Mouse (Mus musculus) E14TG2a.4 (cell line): Measurements from ENCODE around the gene Nipal3.

Source experiments
- CTCF ChIP-seq: conservative IDR thresholded peaks from 2 replicates; pipeline ENCODE4 v1.5.1; 2014; ENCODE audit warnings: low read length
- NANOG ChIP-seq: IDR thresholded peaks from 2 replicates; pipeline ENCODE4 v1.6.1; 2014; ENCODE audit warnings: borderline replicate concordance, low read length, mixed read lengths

DNA sequence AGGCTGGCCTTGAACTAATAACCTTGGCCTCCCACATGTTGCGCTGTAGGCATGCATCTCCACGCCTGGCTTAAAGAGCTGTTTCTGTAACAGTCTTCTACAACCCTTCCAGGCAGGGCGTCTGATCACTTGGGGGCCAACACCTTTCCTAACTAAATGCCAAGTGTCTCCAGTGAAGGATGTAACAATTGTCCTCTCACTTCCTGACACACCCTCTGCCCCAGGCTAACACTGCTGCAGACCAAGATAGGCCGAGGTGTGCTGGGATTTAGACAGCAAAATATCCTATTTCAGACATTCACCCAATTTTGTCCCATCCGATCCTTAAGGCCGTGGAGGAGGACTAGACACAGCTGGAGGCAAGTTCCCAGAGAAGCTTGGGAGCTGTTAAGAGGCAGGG is 41.7 kb downstream of the Nipal3 start:
- TF ChIP-seq CTCF (no peak), NANOG (no peak)
